Comparison of ENCODE assay signal across 15 mouse cellular contexts in genomic region chr12:99207014-99207612, GRCm38 (mm10).
DNase-seq lines count a peak whose midpoint lies in the region; ATAC-seq and TF ChIP-seq lines count a peak whose summit lies in the region.
"Had no signal": no experiment of that assay in that cellular context is flagged by ENCODE, and none has a peak within 500 bp of the region (broad histone marks: within the 10 kb centered on the region; RNA-seq: fewer than 3 reads in every experiment).

No protein-coding gene starts in this region.

- H3K9ac ChIP-seq in liver, adult 2 months (ENCODE audit: low read depth, low read length) = no peak overlapping the region
- no peak overlapping the region for H3K9ac ChIP-seq in liver, postnatal 0 days (replicated peaks)
- H3K9ac ChIP-seq: heart, embryonic 12.5 days; hindbrain, embryonic 15.5 days; liver, embryonic 13.5 days had no signal

- DNase-seq in liver, adult 2 months (ENCODE audit: extremely low read depth, low read depth, low spot score) = peak; percentile 81
- DNase-seq in liver = no peak
- DNase-seq in thymus, postnatal 14 days = peak; percentile 29
- no peak for DNase-seq in thymus, adult 2 months
- DNase-seq in liver, postnatal 0 days = no peak
- peak; percentile 42 for DNase-seq in yolk sac, embryonic 10.5 days (ENCODE audit: low spot score)
- no peak for DNase-seq in embryo, embryonic 9.5 days (ENCODE audit: extremely low spot score)
- DNase-seq in frontal cortex, postnatal 14 days (ENCODE audit: low spot score in 2 of 2) = no peak
- DNase-seq: cerebellum, adult 9-11 months; kidney, adult 9 months; liver, embryonic 13.5 days; right cerebral cortex, postnatal 4 days had no signal

- TF ChIP-seq EP300 in liver, postnatal 0 days (IDR thresholded peaks at IDR 0.05; ENCODE audit: low read depth) = 0 out of 2 replicates have a peak, but pooled peaks have one; percentile 15

- TF ChIP-seq POLR2A in liver, adult 2 months (IDR thresholded peaks at IDR 0.05; ENCODE audit: extremely low read depth, insufficient read depth, low read length) = no peak
- TF ChIP-seq POLR2A in thymus, adult 2 months (IDR thresholded peaks at IDR 0.05; ENCODE audit: control insufficient read depth, extremely low read depth, insufficient read depth, low read length, poor library complexity) = no peak

- peak; percentile 34 for TF ChIP-seq CTCF in liver, adult 2 months (IDR thresholded peaks at IDR 0.05; ENCODE audit: low read depth, low read length)
- TF ChIP-seq CTCF in thymus, adult 2 months (IDR thresholded peaks at IDR 0.05; ENCODE audit: borderline replicate concordance, control insufficient read depth, extremely low read depth, insufficient read depth, low read length, poor library complexity) = no peak
- TF ChIP-seq CTCF in liver, postnatal 0 days (IDR thresholded peaks at IDR 0.05; ENCODE audit: low read depth) = peak; percentile 30

- H3K36me3 ChIP-seq in liver, adult 2 months (ENCODE audit: control insufficient read depth, insufficient read depth, low read length) = no peaks in the 10 kb centered on the region; the same call in 1 of the 2 replicates
- H3K36me3 ChIP-seq in thymus, adult 2 months (ENCODE audit: control insufficient read depth, insufficient read depth, low read length) = no peaks in the 10 kb centered on the region
- peaks cover 10% of the 10 kb centered on the region; the same call in 1 of the 2 replicates for H3K36me3 ChIP-seq in liver, postnatal 0 days (replicated peaks; ENCODE audit: insufficient read depth, low read length)
- H3K36me3 ChIP-seq: hindbrain, embryonic 15.5 days had no signal

- H3K27ac ChIP-seq in liver, adult 2 months (replicated peaks; ENCODE audit: insufficient read depth, low read depth, low read length) = no peak overlapping the region
- no peak overlapping the region for H3K27ac ChIP-seq in thymus, adult 2 months (ENCODE audit: control insufficient read depth, insufficient read depth, low read length)
- no peak overlapping the region for H3K27ac ChIP-seq in liver, postnatal 0 days (ENCODE audit: low read depth)
- H3K27ac ChIP-seq: hindbrain, embryonic 15.5 days; liver, embryonic 13.5 days had no signal

- peak; percentile 87 for ATAC-seq in liver, postnatal 0 days
- ATAC-seq: forebrain, embryonic 14.5 days had no signal

- no peak overlapping the region for H3K4me2 ChIP-seq in liver, postnatal 0 days (ENCODE audit: low read depth, low read length)
- H3K4me2 ChIP-seq: heart, embryonic 12.5 days; hindbrain, embryonic 15.5 days; liver, embryonic 13.5 days had no signal

- H3K27me3 ChIP-seq in liver, adult 2 months (ENCODE audit: control insufficient read depth, insufficient read depth, low read length) = no peaks in the 10 kb centered on the region
- H3K27me3 ChIP-seq in thymus, adult 2 months (ENCODE audit: control insufficient read depth, insufficient read depth, low read length) = no peaks in the 10 kb centered on the region
- no peaks in the 10 kb centered on the region for H3K27me3 ChIP-seq in liver, postnatal 0 days (ENCODE audit: insufficient read depth, low read length)
- H3K27me3 ChIP-seq: heart, embryonic 12.5 days; hindbrain, embryonic 15.5 days; liver, embryonic 13.5 days had no signal

- no peak overlapping the region for H3K4me3 ChIP-seq in liver, adult 2 months (ENCODE audit: insufficient read depth, low read depth, low read length)
- no peak overlapping the region for H3K4me3 ChIP-seq in thymus, adult 2 months (ENCODE audit: control insufficient read depth, insufficient read depth, low read length)
- H3K4me3 ChIP-seq in liver, postnatal 0 days (ENCODE audit: low read depth, low read length) = no peak overlapping the region
- H3K4me3 ChIP-seq: heart, embryonic 12.5 days; hindbrain, embryonic 15.5 days; liver, embryonic 13.5 days had no signal

- H3K79me2 ChIP-seq in liver, adult 2 months (ENCODE audit: control insufficient read depth, insufficient read depth, low read length) = peaks cover 3% of the 10 kb centered on the region; the same call in 1 of the 2 replicates

- H3K4me1 ChIP-seq in liver, adult 2 months (ENCODE audit: control insufficient read depth, insufficient read depth, low read length) = peaks cover 19% of the 10 kb centered on the region; the same call in 1 of the 2 replicates
- peaks cover 11% of the 10 kb centered on the region for H3K4me1 ChIP-seq in thymus, adult 2 months (replicated peaks; ENCODE audit: control insufficient read depth, insufficient read depth, low read length)
- no peaks in the 10 kb centered on the region for H3K4me1 ChIP-seq in liver, postnatal 0 days (ENCODE audit: insufficient read depth)
- H3K4me1 ChIP-seq: liver, embryonic 13.5 days had no signal

- 28% methylated on average over 15 of the region's 15 CpGs for WGBS in liver, adult 2 months
- WGBS in thymus, adult 2 months = 91% methylated on average over 15 of the region's 15 CpGs
- 60% methylated on average over 15 of the region's 15 CpGs for WGBS in liver, postnatal 0 days (ENCODE audit: insufficient replicate concordance)

- H3K9me3 ChIP-seq in liver, postnatal 0 days (ENCODE audit: low read length) = no peaks in the 10 kb centered on the region
- H3K9me3 ChIP-seq: heart, embryonic 12.5 days; hindbrain, embryonic 15.5 days; liver, embryonic 13.5 days had no signal

Comparison
In these comparisons a context has a peak if more than half of its experiments do, and no peak if none do; other contexts are left out.
1. DNase-seq: peak in liver, adult 2 months (single experiment), thymus, postnatal 14 days (single experiment) and yolk sac, embryonic 10.5 days (single experiment); none in liver (single experiment), thymus, adult 2 months (single experiment), liver, postnatal 0 days (single experiment), embryo, embryonic 9.5 days (single experiment) and frontal cortex, postnatal 14 days (0 of 2).